Mouse (Mus musculus): Measurements from ENCODE around the gene Sult2b1. TPM values are rescaled to one million over a fixed set of nuclear protein-coding genes. Genes with fewer than 3 reads are reported as not detected.

Gene Sult2b1
- total RNA-seq, 4 experiments from 2014 or later: not detected

- DNase-seq (ENCODE audit: low spot score in 2 of 2): no peak
Measured at GRCm38 (mm10) chr7:45725151-45725550, 59.3 kb downstream of the Sult2b1 start.

DNA sequence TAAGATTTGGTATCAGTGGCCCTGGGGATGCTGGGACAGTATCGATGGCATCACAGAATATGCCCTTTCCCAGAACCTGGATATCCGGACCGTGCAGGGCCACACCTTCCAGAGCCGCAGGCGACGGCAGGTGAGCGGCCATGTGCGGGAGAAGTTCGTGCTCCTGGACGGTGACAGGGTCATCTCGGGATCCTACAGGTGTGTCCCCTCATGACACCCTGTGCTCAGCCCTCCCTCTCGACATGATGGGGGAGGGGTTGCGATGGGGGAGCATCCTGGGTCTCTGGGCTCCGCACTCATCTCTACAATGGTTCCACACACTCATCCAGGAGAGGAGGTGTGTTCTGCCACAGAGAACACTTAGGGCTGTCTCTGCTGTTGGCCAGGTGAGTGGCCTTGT lies 60.7 kb downstream of the Sult2b1 start:
- no peak for DNase-seq (ENCODE audit: low spot score in 2 of 2)

- no peak for DNase-seq (ENCODE audit: low spot score in 2 of 2)
Measured at GRCm38 (mm10) chr7:45723301-45723700, 61.2 kb downstream of the Sult2b1 start.

DNA sequence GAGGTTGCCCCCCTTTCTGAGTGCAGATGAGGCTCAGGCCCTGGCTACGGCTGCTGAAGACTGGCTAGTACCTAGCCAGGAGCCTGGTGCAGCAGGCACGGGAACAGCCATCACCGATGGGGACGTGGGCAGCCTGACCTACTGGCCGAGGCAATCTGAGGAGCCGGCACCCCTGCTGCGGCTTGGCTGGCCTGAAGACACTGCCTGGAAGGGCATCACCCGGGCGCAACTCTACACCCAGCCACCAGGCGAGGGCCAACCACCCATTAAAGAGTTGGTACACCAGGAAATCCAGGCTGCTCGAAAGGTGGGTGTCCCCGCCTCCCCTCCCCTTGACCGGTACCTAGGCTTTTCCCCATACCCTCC lies 62.1 kb downstream of the Sult2b1 start:
- no peak for DNase-seq (ENCODE audit: low spot score in 2 of 2)

- DNase-seq (ENCODE audit: low spot score in 2 of 2): no peak
Measured at GRCm38 (mm10) chr7:45721642-45722347, 62.7 kb downstream of the Sult2b1 start.

GRCm38 (mm10) chr7:45721234-45721571 lies 63.3 kb downstream of the Sult2b1 start:
- no peak for DNase-seq (ENCODE audit: low spot score in 2 of 2)

DNA sequence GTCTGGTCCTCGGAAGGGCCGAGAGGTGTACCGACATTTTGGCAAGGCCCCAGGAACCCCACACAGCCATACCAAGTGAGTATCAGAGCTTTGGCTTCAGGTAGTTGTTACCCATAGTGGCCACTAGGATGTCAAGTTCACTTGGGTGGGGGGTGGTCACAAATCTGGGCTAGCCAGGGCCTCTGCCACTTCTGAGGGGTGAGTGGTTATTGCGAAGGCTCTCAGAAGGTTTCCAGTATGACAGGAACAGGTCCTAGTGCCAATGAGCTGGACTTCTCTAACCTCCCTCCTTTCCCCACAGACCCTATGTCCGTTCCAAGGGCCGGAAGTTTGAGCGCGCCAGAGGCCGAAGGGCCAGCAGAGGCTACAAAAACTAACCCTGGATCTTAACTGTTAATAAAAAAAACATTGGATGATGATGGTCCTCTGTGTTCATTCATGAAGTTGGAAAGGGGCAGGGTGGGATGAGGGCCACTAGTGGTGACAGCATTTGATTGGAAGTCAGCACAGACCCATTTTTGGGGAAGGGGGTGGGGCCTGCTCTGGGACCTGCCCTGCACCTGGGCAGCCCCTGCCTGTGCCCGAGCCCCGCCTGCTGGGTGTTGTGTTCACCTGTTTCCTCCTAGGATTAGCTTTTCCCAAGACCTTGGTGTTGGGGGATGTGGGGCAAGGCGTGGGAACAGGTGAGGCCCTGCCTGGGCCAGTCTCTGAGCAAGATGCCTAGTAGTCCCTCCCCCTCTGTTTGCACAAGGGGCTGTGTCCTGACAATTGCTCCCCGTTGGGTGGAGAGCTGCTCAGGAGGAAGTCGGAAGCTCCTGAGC lies 63.8 kb downstream of the Sult2b1 start, which contains the start of gene Fam83e:
TSS of gene Fam83e (plus strand) at position 800 of the 821 bp plus-strand sequence.
- no peak for DNase-seq (ENCODE audit: low spot score in 2 of 2)

DNA sequence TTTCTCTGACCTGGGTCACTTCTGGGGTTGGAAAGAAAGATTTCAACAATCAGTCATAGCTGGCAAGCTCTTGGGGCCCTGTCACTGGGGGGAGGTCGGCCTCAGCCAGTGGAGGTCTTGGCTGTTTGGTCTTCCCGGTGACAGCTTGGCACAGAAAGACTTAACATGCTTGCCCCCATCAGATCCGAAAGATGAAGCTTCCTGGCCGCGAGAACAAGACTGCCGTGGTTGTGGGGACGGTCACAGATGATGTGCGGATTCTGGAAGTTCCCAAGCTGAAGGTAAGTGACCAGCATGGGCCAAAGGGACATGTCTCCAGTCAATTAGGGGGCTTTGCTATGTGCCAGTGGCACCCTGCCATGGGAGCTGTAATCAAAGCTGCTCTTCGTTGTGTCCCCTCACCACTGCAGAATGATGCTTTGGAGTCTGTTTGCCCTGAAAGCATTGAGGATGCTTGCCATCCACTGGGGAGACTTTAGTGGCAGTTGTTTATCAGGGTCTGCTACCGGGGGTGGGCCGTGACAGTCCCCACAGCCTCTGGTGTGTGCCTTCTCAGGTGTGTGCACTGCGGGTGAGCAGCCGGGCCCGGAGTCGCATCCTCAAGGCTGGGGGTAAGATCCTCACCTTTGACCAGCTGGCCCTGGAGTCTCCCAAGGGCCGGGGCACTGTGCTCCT lies 64.6 kb downstream of the Sult2b1 start:
- DNase-seq (ENCODE audit: low spot score in 2 of 2): no peak

DNA sequence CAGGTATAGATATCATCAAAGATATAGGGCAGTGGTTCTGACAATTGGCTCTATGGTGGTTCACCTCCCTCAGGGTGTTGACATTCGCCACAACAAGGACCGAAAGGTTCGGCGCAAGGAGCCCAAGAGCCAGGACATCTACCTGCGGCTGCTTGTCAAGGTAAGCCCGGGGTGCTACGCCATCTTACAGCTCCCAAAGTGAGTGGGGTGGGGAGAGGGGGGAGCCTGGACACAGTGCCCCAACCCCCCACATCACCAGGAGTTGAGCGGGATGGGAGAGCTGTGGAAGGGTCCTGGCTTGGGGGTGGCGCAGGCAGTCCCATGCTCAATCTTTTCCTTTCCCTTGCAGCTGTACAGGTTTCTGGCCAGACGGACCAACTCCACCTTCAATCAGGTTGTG lies 65.3 kb downstream of the Sult2b1 start:
- no peak for DNase-seq (ENCODE audit: low spot score in 2 of 2)

DNA sequence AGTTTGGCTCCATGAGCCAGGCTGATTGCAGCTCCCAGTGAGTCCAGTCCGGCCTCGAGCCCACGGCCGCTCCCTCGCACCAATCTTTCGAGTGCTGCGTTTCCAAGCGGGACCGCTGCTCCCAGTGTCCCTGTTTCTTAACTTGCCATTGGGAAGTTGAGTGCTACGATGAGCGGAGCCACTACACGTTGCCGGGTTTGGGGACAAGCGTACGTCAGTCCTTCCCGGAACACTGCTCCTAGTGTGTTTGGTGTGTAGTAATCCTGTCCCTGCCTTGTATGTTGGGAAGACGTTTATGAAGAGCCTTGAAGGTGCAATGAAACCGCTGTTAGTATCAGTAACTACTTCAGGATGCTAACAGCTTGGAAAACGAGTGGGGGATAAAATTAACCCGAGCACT lies 66.1 kb downstream of the Sult2b1 start:
- no peak for DNase-seq (ENCODE audit: low spot score in 2 of 2)

DNA sequence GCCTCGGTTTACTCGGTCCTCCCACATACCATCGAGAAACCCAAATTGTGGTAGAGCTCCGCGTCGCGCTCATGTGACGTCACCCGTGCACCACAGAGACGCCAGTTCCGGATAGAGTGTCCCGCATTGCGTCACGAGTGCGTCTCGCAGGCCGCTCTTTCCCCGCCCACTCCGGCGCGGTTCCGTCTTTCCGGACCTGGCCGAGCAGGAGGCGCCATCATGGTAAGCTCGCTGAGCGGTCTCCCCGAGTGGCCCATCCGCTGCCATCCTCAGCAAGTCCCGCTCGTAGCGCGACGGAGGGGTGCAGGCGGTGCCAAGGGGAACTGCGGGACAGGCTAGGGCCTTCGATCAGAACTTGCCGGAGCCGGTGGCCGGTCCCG lies 66.6 kb downstream of the Sult2b1 start, which contains the start of gene Sphk2:
TSS of gene Sphk2 (minus strand) at position 85 of the 380 bp plus-strand sequence.
- DNase-seq (ENCODE audit: low spot score in 2 of 2): peak; percentile 97 to 98

DNA sequence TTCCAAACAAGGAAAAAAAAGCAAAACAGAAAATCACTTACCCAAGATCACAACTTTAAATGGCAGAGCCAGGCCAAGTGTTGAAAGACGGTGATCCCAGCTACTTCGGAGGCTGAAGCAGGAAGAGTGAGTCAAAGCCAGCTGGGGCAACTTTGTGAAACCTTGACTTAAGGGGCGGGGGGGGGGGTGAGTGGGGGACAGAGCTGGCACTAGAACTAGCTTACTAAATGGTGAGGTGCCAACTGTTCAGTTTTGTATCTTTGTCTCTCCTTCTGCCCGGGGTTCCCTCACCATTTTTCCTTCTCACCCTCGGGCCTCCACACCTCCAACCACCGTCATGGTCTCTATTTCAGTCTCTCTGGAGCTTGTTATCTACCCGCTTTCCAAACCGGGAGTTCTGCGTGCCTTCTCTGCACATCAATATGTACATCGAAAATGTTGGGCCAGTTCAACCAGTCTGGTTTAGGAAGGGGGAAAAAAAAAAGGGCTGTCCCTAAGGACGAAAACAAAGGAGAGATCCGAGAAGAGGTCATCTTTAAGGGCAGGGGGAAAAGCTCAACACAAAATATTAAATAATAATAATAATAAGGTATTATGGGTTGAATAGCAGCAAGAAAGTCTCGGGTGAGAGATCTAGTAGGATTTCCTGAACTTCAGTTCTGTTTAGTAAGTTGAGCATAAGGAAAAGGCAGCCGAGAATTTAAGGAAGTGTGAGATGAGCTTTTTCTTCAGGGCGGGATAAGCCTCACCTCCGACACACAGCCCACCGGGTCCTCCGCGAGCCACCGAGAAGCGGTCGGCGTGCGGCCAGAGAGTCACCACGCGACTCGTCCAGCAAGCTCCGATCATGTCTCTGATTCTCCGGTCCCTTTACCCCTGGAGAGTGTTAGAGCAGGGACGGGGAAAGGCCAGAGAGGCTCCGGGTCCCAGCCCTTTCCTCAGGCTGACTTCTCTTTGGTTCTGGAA lies 67.2 kb downstream of the Sult2b1 start:
- no peak for DNase-seq (ENCODE audit: low spot score in 2 of 2)

GRCm38 (mm10) chr7:45716460-45716857 lies 68.0 kb downstream of the Sult2b1 start:
- DNase-seq (ENCODE audit: low spot score in 2 of 2): no peak

- no peak for DNase-seq (ENCODE audit: low spot score in 2 of 2)
Measured at GRCm38 (mm10) chr7:45715741-45716459, 68.6 kb downstream of the Sult2b1 start.

DNA sequence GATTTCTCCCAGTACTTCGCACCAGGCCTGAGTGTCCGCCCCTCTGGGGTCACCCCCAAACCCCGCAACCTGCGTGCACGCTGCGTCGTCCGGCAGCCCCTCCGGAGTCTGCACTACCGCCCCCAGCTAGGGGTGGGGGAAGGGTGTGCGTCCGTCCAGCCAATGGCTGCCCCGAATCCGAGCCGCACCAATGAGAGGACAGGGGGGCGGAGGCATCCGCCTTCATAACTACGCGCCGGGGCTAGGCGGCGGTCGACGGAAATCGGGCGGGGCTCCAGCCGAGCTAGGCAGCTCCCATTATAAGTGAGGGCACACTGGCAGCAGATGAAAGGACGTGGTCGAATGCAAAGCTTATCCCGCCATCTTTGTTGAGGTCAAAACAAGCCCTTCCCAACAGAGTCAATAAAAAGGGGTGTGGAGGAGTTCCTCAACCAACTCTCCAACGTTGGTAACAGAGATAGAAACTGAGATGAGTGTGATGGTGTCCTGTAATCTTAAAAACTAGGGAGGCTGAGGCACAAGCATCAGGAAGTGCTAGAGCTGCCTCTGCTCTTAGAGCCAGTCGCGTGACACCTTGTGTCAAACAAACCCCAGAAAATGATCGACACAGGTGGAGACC lies 69.3 kb downstream of the Sult2b1 start, which contains the start of gene Rpl18:
TSS of gene Rpl18 (plus strand) at position 368 of the 619 bp plus-strand sequence.
- DNase-seq (ENCODE audit: low spot score in 2 of 2): peak; percentile 94 to 98

DNA sequence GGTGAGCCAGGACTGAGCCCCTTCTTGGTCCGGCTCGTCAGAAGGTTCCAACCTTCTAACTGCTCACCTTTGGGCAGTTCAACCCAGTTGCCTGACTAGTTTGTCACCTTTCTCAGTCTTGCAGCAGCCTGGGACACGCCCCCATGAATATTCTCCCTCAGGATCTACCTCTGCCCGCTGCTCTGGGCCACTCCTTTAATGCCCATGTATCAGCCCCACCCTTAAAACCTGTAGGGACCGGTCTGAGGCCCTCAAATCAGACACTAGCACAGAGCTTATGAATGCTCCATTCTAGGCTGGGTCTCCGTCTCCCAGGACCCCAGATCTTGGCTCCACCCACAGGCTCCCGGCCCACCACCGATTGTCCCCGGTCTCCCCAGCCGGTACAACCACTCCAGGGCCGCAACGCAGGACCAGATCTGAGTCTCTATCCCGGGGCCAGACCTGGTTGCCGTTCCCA lies 69.8 kb downstream of the Sult2b1 start:
- DNase-seq (ENCODE audit: low spot score in 2 of 2): no peak

- no peak for DNase-seq (ENCODE audit: low spot score in 2 of 2)
Measured at GRCm38 (mm10) chr7:45713881-45714520, 70.5 kb downstream of the Sult2b1 start.

GRCm38 (mm10) chr7:45713396-45713795 lies 71.1 kb downstream of the Sult2b1 start:
- no peak for DNase-seq (ENCODE audit: low spot score in 2 of 2)
